Mouse (Mus musculus) testis, adult 2 months (tissue): ENCODE data around the gene Gm20388.

Source experiments
- CTCF ChIP-seq: fragments of 200-500 bp; IDR thresholded peaks from 2 replicates; pipeline ENCODE4 v1.5.1; 2012; ENCODE audit warnings: low read depth, mild to moderate bottlenecking, inconsistent platforms, low read length, moderate library complexity; ENCODE audit not compliant: control insufficient read depth, insufficient read depth, insufficient replicate concordance
- POLR2A ChIP-seq: fragments of 200-500 bp; IDR thresholded peaks from 2 replicates; pipeline ENCODE4 v1.6.1; 2012; ENCODE audit warnings: low read depth, mild to moderate bottlenecking, inconsistent platforms, low read length, moderate library complexity; ENCODE audit not compliant: control insufficient read depth

GRCm38 (mm10) chr8:120307103-120307502 is 396.5 kb downstream of the Gm20388 start:
- TF ChIP-seq CTCF (no peak), POLR2A (no peak)
